Mouse (Mus musculus) thymus, postnatal 10 days (tissue): ENCODE measurements around the gene Ctsr.
"Not testable (repeated sequence)": the region's sequence is repeated elsewhere in the genome, so short reads cannot be mapped to it uniquely, and the experiment has no call there.

Source experiments
- DNase-seq, 2 experiments: peaks; one replicate each; pipeline ENCODE4 v3.0.0; 2021; ENCODE audit warnings: low spot score in 2 of 2

Gene Ctsr

GRCm38 (mm10) chr13:61164156-61164555 is at the start of gene Ctsr:
TSS of gene Ctsr (minus strand) at chr13:61164256.
- no peak for DNase-seq

DNA sequence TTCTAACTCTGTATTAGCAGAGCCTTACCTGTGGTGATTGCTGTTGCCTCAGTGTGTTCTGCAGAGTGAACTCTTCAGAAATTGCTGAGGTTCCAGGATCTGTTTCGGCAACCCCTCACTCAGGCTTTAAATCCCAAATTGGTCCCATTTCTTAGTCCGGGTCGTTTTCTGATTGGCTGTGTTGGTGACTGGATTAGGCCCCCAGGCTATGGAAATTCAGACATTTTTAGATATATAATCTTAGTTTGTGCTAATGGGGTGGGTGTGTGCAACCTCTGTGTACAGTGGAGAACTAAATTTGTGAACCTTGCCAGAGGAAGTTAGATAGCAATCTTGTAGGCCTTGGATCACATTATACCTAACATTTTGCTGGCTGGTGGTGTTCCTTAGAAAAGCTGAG is 39.3 kb upstream of the Ctsr start, which contains the start of gene Cts6:
Gene Cts6, minus strand, starts transcription at position 101 of the 400 bp plus-strand sequence.
- no peak for DNase-seq

GRCm38 (mm10) chr13:61185151-61185933 is 21.3 kb upstream of the Ctsr start:
- DNase-seq = not testable (repeated sequence)

GRCm38 (mm10) chr13:61164622-61165021 is 566 bp upstream of the Ctsr start:
- DNase-seq = no peak
